Mouse (Mus musculus) cerebellum, postnatal 36 days (tissue): ENCODE data around the gene Bag5.
"Not testable (repeated sequence)": the region's sequence is repeated elsewhere in the genome, so short reads cannot be mapped to it uniquely, and the experiment has no call there.

Source experiments
- DNase-seq, 2 experiments: peaks; one replicate each; pipeline ENCODE4 v3.0.0; 2021 to 2022; ENCODE audit warnings: mixed read lengths in 2 of 2

The Bag5 gene

DNA sequence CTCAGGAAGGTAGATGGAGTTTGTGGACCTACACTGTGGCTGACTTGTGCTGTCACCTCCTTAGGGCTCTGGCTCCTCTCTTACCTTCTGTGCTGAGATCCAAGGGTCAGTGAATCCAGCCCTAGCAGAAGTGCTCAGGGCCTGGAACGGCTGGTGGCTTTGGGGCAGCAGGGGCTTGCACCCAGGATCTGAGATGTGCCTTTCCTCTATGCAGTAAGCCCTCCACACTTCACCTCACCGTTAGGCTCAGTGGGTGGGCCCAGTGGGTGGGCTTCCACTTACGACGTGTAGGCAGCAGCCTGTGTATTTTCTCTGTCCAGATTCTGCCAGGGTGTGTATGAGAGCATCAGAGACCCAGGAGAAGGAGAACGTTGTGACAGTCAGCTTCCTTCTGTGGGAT is 19.9 kb upstream of the Bag5 start:
- peak in 1 of 2 experiments; percentile 23 for DNase-seq

DNA sequence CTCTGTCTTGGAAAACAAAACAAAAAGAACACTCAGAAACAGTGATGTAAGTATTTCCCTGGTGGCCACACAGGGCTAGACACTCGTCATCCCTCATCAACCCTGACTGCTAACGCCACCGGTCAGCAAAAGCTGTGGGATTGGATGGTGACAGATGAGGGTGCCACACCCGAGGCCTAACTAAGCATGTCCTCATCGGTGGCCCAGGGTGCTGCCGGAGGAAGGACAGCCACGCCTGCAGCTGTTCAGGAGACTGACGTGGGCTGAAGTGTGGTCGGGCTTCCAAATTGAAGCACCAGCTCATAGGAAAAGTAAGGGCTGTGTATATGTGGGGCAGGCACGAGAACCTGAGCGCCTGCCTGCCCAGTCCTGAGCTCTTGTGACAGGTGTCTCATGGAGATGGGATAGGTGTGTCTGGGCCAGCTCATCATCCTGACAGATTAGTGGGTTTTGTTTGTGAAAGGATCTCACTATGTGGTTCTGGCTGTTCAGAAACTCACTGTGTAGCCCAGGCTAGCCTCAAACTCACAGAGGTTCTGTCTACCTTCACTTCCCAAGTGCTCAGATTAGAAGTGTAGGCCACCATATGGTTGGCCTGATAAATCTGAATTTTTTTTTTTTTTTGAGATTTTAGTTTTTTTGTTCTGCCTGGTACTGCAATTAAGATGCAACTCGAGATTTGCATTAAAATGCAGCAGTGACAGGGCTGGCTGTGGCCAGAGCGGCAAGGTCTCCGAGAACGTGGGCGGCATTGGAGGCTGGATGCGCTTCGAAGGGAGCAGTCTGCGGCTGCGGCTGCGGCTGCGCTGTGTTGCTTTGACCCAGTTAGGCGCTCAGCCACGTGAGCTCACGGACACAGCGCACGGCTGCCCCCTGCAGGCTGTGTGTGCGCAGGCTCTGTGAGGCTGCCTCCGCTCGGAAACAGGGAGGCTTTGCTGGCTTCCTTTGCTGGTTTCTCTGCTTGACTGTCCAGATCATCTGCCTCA is 19.1 kb upstream of the Bag5 start:
- DNase-seq = peak; percentile 93 to 95

DNA sequence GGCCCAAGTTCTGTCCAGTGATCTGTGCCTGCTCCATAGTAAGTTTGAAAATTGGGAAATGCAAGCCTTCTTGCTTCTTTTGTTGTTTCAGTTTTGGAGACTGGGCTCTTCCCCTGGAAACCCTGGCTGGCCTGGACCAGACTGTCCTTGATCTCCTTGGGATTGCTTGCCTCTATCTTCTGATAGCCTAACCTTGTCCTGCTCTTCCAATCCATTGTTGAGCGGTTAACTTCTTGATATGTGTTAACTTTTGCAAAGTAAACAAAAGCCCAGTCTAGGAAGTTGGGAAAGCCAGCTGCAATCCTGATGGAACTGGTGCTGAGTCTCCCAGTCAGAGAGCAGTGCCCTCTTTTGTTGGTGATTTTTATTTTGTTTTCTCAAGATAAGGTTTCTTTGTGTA is 14.9 kb upstream of the Bag5 start:
- no peak for DNase-seq

DNA sequence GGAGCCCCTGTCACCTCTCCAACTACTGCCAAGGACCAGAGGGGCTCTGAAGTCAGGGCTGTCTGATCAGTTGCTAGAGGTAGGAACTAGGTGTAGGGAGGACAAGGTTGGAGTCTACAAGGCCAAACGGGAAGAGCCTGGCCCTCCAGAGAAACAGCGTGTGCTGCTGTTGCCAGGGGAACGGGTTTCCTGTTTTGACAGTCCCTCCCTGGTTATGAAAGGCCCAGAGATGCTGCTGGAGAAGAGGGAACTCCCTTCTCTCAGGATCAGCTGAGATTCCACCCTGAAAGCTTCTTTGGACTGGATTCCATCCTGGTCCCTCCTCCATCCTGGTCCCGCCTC is 13.0 kb upstream of the Bag5 start:
- peak in 1 of 2 experiments; percentile 34 for DNase-seq

DNA sequence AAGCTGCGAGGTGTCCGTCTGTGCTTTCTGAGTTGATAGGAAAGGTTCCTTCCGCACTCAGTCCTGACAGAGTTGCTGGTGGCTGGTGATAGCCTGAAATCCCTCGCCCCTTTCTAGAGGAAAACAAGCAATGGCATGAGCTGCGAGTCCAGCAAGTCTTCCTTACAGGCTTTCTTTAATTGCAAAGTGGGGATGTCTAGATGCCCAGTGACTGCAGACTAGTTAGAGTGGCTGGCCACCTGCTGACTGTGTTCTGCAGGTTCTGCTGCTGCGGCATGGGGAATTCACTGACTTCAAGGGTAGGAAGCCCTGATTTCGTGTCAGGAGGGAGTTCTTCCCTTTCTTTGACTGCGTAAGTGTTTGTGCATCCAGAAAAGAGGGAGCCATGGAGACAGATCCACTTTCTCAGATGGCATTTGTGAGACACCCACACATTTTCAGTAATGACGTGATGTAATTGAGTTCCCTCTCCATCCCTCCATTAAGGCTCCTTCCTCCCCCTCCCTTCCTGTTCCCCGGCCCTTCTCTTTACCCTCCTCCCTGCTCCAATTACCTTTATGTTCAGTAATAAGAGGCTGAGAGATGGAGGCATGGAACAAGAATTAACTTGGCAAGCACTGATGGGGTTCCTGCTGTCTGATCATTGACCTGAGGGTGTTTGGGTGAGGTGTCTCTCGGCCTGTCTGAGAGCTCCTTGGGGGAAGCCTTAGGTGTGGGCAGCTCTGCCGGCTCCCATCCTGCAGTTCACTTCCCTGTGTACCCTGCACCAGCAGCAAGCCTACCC is 12.5 kb upstream of the Bag5 start:
- DNase-seq = peak in 1 of 2 experiments; percentile 48

DNA sequence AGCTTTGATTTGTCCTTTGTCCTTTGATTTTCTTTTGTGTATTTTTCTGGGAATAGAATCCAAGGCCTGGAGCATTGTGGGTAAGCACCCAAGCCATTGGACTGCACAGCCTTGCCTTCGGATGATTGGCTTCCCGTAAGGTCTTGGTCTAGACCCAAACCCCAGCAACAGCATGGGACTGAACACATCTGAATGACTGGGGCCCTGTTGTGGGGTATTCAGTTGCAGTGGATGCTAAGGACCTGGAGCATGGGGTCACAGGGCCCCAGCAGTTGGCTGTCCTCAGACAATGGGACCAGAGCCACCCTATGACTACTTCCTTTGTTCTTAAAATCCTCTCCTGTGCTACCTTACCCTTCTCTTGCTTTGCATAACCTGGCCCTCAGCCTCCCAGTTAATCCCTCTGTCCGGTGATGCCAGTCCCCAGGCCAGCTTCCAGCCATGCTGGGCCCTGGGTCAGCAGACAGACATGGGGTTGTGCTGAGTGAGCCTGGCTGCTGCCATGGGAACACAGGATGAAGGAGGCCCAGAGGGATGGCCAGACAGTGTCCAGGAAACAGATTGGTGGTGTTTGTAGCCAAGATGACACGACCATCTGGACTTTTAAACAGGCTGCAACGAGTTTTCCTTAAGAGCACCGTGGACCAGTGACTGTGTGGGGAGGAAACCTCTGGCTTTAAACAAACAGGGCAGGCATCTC is 11.7 kb upstream of the Bag5 start:
- DNase-seq = peak; percentile 71 to 79

DNA sequence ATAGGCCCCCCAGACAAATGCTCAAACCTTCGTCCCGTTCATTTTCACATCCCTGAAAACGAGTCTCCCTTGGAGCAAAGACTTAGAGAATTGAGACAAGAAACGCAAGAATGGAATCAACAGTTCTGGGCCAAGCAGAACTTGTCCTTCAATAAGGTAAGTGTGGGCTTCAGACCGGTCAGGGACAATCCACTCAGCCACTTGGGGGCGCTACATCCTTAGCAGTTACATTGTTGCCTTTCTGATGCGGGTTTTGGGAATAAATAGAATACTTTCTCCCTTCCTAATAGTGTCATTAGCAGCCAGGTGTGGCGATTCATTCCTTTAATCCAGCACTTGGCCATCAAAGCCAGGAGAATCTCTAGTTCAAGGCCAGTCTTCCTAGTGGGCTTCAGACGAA is 9.6 kb upstream of the Bag5 start:
- peak; percentile 77 to 79 for DNase-seq

DNA sequence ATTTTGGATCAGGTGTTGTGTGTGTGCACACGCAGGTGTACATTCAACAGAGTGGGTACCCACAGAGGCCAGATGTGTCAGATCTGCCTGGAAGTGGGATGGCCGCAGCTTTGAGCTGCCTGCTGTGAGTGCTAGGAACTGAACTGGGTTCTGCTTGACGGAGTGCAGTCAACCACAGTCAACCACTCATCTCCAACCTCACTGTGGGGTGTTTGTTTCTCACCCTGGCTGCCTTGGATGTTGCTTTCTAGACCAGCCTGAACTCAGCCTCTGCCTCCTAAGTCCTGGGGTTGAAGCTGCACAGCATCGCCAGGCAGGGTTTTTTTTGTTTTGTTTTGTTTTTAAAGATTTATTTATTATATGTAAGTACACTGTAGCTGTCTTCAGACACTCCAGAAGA is 7.2 kb upstream of the Bag5 start:
- no peak for DNase-seq

DNA sequence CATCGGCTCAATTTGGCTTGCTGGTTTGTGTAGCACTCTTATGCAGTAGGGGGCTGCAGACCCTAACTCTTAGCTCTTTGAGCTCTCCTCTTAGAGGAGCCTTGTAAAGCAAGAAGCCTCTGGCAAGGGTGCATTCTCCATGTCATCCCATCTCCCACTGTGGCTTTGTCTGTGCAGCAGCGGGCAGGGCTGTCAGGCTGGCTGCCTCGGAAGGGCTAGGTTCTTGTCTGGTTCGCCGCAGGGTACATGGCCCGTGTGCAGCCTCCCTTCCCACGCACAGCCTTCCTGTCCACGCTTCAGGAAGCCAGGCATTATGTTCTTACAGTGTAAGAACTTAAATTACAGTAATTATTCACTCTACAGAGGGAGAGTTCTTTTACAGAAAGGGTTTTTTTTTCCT is 5.6 kb upstream of the Bag5 start:
- DNase-seq = peak; percentile 70 to 71

DNA sequence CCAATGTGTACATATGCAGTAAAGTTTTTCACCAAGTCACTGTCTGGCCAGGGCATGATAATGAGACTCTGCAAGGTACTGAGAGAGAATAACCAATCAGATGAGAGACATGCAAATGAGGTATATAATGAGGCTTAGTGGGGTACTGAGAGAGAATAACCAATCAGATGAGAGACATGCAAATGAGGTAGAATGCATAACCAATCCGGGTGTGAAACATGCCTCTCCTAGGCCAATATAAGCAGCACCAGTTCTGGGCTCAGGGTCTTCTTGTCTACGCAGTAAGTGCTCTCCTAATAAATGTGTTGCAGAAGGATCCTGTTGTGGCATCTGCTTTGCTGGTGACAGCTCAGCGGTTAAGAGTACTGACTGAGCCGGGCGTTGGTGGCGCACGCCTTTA is 3.4 kb upstream of the Bag5 start:
- no peak for DNase-seq

DNA sequence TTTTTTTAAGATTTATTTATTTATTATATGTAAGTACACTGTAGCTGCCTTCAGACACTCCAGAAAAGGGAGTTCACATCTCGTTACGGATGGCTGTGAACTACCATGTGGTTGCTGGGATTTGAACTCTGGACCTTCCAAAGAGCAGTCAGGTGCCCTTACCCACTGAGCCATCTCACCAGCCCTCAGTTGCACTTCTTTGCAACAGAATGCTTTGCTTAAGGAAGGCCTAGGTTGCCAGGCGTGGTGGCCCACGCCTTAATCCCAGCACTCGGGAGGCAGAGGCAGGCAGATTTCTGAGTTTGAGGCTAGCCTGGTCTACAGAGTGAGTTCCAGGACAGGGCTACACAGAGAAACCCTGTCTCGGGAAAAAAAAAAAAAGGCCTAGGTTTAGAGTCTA is 823 bp upstream of the Bag5 start:
- DNase-seq = not testable (repeated sequence)

DNA sequence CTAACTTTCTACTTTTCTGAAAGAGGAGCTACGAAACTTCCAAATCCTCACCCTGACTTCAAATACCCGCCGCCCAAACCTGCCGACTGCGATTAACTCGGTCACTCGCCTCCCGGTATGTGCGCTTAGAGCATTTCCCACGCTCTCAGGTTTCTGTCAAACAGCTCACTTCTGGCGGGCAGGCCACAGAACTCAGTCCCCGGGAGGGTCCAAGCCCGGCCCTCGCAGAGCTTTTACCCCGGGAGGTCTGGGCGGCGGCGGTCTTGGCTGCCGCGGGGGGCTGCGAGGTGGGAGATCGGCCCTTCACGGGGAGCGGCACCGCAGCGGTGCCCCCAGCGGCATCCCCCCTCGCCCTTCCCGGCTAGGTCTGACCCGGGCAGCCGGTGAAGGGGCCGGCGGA is 581 bp downstream of the Bag5 start:
- peak in 1 of 2 experiments; percentile 26 for DNase-seq

DNA sequence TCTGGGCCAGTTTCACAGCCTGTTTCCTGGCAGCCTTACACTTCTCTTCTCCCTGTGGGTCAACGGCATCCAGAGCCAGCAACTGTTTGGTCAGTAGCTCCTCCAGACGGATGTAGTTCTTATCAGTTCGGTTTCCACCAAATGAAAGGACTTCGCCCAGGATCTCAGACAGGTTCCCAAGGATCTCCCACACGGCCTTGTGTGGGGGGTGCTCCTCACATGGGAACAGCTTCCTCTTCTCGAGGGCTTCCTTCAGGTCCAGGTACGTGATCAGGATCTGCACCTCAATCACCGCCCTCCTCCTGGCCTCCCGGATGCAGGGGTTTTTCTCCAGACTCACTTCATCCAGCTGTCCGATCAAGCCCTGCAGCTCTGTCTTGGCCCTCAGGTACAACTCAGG is 3.0 kb downstream of the Bag5 start:
- no peak for DNase-seq

DNA sequence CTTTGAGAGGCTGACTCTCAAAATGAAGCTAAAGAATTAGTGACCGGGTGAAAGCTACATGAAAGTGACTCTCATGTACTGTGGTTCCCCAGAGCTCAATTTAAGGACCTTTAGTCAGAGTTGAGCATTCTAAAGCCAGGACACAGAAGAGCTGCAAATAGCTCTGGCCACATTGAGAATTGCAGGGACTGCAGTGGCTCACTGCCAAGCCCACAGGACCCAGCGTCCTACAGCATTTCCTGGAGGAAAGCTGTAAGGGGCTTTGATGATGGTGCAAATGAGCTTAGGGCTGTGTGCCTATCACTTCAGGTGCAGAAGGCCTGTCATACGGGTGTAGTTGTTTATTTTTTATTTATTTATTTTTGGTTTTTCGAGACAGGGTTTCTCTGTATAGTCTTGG is 4.9 kb downstream of the Bag5 start:
- no peak for DNase-seq

DNA sequence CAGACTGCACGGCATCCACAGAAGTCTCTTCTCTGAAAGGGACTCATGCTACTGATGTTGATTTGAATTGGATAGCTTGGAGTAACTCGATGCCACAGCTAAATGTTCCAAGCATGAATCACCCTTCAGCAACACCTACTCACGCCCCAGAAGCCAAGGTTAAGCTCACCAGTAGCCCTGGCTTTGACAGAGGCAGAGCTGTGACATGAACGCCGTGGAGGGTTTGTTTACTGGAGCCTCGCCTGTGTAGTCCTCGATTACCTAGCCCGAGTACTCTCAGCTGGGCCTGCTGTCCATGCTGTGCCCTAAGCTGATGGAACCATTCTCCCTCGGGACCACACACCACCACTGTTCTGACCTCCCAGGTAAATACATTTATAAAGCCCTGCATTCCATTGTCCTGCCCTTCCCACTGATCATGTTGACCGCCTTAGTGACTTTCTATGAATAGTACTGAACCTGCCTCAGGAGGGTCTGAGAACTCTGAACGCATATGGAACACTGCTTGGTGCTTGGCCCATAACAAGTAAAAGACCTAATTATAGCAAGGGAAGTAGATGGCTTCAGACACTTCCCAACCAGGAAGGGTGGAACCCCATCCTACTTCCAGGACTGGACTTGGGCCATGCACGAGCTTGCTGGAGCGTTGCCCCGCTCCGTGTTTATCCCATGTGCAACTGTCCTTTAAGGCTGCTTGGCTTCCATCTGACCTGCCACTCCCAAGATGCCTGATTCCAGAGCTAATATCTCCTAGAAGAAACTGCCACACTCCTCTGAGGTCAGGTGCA is 7.7 kb downstream of the Bag5 start:
- DNase-seq = no peak

DNA sequence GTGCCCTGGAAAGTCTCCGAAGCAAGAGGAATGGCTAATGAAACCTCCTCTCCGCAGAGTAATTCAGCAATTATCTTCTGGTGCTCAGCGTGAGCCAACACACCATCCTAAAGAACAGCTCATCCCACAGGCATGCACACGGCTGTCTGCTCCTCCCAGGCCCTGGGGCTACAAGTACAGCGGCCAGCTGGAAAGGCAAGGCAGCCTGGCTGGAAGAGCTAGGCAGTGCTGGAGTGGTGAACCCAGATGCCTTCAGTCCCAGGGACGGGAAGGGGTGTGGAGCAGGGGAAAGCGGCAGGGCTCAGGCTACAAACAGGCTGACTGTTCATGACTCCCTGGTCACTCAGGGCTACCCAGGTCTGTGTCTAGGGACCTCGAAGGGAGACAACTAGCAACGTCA is 8.4 kb downstream of the Bag5 start:
- no peak for DNase-seq

DNA sequence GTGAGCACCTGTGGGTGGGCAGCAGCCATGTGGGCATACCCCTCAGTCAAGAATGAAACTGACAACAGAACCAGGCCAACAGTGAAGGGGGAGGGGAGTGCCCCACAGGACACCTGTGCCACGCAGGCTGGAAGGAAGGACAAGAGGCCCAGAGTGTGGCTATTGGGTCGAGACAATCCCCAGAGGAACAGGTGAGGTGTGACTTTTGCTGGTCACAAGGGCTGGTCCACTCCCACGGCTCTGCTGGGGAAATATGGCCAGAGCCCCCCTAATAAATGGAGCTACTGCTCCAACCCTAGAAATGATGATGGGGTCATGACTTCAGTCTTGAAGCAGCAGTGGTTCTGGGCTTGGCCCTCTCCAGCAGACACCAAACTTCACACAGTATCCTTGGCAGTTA is 9.8 kb downstream of the Bag5 start:
- DNase-seq = no peak

DNA sequence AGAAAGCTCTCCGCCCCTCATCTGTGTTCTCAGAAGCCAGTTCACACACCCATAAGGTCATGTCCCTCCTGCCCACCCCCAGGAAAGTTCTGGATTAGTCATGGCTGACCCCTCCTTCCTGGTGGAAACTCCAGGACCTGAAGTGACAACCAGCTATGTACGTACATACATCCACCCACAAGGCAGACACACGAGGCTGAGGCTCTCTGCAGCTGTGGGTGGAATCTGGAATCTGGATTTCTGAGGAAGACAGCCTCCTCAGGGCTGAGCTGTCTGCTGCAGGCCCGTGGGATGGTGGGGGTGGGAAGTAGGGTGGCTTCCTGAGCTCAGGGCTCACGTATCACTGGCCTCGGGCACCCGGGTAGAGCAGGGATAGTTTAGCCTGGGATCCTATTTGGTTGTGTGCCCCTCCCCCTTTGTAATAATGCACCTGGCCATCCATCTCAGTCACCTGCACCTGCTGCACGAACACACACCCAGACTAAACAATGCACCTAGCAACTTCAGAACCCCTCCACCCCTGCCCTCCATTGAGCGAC is 12.1 kb downstream of the Bag5 start:
- no peak for DNase-seq

DNA sequence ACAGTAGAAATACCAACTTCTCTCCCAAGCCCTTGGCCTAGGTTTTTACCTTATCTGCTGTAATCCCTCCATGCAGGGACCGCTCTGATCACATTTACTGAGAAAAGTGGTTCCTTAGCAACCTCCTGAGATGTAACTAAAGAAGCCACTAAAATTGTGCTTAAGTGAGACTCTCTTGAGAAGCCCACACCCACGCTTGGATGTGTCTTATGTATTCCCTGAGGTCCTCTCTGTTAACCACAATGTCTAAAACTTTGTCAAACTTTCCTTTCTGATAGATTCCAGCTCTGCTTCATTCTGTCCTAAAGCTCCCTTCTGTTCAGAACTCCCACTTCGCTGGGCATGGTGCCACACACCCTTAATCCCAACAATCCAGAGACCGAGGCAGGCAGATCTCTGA is 13.5 kb downstream of the Bag5 start:
- DNase-seq = no peak

DNA sequence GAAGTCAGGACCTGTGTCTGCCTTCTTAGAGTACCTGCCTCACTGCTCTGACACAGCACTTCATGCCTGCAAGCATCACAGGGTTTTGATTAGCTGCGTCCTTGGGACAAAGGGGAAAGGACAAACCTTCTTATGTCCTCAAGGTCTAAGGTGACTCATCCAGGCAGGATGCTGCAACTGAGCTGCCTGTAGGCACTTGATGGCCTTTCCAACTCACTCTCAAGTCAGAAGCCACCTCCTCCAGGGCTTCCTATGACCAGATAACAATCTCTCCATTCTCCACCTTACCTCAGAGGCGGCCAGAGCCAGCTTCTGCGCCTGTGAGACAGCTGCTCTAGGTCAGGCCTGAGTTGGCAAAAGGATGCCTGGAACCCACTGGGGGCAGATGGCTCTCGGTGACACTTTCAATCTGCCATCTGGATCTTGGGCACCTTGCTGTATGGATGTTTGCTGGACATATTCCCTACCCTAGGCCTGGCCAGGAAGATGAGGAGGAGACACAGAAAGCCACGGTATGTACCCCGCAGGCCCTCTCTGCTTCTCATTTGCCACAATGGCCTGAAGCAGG is 14.6 kb downstream of the Bag5 start:
- peak; percentile 68 for DNase-seq

DNA sequence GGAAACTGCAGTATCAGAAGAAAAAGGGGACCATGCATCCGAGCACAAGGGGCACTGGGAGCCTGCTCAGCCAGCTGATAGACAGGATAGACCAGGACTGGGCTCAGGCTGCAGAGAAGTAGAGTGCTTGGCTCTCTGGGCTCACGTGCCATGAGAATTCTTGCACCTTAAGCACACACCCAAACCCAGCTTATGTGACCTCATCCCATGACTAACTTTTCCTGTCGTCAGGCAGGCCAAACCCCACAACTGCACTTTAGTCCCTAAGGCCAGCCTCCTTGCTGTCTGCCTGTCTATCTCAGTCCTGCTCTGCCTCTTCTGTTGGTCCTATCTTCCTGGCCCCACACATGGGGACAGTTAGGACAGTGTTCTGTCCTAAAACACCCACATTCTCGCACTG is 15.3 kb downstream of the Bag5 start:
- peak in 1 of 2 experiments; percentile 15 for DNase-seq

DNA sequence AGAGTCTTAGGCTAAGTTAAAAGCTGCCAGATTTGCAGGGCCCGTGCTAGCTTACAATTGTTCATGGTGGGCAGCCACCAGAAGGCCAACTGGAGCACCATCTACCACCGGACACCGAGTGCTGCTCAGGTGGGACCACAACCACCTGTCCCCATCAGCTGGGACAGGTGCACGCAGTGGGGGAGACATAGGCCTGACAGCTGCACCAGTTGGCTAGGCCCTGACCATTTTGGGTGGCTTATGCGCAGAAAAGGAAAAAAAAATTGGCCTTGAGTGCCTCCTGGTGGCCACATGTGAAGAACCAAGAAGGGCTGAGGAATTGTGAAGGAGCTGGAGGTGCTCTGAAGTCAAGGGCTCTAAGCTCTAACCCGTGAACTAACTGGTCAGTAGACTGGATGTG is 16.8 kb downstream of the Bag5 start:
- DNase-seq = peak; percentile 82 to 86
